Mouse (Mus musculus): Measurements from ENCODE around the gene Arhgap10.

Gene Arhgap10

DNA sequence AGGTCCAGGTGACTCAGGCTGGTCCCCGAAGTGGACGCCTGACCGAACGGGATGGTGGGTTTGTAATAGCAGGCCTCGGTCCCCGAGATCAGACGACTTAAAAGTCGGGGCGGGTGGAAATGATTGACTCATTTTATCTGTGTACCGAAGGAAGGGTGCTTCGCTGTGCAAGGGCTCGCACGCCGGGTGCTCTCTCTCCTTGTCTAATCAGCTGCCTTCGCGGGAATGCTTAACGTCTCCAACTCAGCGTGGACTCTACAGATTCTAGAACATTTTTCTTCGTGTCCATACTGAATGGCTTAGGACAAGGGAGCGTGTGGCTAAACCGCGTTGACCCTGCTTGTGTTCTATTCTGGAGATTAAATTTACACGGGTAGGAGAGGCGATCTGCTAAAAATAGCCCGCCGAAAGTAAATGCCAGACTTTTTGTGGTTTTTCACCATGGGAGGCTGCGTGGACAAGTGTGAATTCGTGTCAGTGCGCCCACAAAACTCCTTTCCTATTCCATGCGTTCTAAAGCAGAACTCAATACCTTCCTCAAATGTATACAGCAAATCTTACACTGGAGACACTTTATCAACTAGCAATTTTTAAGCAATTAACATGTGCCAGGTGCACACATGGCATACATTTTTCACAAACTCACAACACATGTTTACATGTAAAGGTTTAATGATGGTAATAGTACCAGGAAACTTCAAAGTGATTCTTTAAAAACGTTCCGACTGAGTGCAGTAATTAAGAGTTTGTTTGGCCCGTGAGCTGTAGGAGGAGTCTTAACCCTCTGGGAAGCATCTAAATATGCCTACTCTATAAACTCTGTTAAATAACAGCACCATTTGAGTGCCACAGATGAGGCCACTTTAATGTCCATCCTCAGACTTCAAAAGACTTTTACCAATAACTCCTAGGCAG lies 705 bp upstream of the Arhgap10 start:
- no peak for DNase-seq (ENCODE audit: low read depth in 2 of 2, low spot score in 2 of 2)

DNA sequence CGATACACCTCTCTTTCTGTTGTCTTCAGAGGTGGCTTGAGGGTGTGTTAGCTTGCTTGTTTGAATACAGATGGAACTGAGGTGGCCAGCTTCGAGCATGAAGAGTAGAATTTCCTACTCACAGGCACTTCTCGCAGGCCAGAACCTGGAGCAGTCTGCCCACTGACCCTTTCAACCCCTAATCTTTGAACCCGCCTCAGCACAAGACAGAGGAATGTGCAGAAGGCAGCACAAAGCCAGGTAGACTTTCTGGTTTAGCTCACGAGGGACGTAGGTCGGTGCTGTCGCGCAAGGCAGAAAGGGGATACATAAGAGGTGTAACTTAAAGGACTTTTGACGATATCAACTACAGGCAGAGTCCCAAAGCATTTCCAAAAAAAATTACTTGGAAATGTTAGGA lies 908 bp downstream of the Arhgap10 start:
- no peak for DNase-seq (ENCODE audit: low read depth in 2 of 2, low spot score in 2 of 2)

DNA sequence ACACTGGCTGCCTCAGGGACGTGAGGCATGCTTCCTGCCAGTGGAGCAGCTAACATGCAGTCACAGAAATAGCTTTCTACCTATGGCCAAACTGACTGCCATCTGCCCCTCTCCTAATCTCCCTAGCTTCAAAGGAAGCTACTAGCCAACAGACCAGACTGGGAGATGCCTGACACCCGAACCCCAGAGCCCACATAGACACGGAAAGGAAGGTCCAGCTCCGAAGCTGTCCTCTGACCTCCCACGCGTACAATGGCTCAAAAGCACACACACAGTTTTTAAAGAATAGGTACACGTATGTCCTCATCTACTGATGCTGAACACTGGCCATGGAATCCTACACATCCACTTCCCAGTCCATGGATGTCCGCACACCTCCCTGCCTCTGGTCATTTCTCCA lies 2.0 kb downstream of the Arhgap10 start:
- no peak for DNase-seq (ENCODE audit: low read depth in 2 of 2, low spot score in 2 of 2)

DNA sequence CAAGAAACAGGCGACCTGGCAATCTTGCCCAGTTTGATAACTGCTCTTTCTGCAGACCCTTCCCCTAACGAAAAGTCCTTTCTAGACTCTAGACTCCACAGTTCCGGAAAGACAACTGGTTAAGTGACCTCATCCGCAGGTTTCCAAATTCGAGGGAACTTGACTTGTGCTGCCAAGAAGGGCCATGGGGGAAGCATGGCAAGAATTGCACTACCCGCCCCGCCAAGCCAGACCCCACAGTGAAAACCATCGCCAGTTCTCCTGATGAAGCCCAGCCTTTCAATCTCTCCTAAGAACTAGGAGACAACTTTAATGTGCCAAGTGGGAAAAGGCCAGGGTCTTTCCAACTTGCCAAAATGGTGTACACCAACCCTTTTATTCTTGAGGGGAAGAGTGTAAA lies 2.6 kb downstream of the Arhgap10 start:
- DNase-seq (ENCODE audit: low read depth in 2 of 2, low spot score in 2 of 2) = no peak

DNA sequence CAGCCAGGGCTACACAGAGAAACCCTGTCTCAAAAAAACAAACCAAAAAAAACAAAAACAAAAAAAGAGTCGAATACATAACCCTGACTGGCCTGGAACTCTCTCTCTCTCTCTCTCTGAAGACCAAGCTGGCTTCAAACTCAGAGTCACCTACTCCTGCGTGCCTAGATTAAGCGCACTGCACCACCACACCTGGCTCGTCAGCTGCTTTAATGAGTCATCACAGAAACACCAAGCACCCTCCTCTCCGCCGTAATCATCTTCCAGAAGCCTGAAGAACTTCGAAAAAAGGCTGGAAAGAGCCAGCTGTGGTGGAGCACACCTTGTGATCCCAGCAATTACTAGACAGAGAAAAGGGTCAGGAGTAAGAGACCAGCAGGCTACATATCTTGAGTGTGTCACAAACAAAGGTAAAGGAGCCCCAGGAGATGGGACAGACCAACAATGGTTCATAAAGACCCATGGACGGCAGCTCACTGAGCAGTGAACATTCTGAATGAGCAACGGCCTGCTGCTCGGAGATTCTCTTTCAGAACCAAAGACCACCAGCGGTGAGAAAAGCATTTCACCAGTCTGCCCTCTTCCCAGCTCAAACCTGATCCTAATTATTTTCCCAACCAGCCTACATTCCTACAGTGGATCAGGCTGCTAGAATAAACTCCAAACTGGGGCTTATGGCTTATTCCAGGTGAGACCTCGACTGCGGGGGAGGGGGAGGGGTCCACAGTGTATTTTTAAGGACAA lies 5.8 kb downstream of the Arhgap10 start:
- DNase-seq (ENCODE audit: low read depth in 2 of 2, low spot score in 2 of 2) = no peak

DNA sequence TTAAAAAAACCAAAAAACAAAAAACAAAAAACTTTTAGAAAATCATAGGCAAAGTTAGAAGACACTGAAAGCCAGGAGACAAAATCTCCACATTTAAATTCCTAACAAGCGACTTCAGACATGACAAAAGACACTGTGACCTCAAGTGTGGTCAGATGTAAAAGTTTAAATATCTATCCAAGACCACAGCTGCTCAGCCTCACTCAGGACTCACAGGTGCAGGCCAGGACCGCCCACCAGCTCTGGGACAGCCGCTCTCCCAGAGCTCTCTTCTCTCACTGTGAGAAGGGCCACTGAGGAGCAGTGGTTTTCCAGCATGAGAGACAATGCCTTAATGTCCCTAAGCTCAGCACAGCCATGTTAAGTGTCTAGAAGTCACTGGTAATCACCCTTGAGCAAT lies 7.3 kb downstream of the Arhgap10 start:
- DNase-seq (ENCODE audit: low read depth in 2 of 2, low spot score in 2 of 2) = no peak

DNA sequence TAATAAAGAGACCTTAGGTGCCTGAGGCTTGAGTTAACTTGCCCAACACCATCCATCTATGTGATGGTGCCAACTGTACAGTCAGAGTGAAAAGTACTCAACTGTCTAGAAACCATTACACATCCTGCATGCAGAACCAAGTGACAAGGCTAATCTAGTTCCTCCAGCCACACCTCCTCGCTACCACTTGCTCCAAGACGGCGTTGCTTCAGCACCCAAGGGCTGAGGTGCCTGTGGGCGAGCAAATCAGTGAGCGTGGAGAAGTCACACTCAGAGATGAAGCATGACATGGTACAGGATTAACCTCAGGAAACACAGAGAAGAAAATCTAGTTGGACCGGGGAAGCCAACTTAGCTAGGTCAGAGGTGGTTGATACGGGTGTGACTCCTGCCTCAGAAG lies 8.7 kb downstream of the Arhgap10 start:
- DNase-seq (ENCODE audit: low read depth in 2 of 2, low spot score in 2 of 2) = no peak

DNA sequence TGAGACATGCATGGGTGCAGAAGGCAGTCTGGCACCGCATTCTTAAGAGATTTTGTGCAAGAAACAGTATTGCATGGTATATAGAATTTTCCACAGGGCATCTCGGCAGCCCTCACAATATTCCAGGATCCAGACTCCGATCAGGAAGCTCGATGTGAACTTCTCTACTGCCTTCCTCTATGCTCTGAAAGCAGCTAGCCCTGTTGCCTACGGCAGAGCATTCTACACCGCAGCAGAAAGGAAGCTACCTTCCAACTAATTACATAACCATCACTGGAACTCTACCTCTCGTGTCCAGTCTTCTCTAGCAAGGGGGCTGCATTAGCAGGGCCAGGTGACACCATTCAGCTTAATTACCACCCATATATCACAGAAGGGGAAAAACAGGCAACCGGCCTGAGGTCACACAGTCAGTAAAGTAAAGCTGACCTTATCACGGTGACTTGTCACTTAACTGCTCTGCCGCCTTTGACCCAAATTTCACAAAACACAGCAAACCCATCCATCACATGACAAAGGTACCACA lies 10.2 kb downstream of the Arhgap10 start:
- DNase-seq (ENCODE audit: low read depth in 2 of 2, low spot score in 2 of 2) = no peak

DNA sequence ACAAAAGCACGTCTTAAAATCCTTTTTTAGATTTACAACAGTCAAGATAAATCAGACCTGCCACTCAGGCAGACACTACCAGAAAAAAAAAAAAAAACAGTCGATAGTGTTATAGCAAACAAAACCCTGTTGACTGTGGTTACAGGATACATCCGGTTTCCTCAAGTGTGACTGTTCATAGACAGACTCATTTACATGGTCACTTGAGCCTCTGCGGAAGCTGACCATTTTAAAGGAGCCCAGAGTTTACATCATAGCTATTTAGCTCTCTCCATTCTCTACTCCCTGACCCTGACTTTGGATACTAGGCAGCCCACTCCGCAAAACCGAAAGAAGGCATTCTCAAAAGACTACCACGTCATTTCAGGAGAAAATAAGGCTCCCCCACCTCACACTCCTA lies 11.2 kb downstream of the Arhgap10 start:
- no peak for DNase-seq (ENCODE audit: low read depth in 2 of 2, low spot score in 2 of 2)

DNA sequence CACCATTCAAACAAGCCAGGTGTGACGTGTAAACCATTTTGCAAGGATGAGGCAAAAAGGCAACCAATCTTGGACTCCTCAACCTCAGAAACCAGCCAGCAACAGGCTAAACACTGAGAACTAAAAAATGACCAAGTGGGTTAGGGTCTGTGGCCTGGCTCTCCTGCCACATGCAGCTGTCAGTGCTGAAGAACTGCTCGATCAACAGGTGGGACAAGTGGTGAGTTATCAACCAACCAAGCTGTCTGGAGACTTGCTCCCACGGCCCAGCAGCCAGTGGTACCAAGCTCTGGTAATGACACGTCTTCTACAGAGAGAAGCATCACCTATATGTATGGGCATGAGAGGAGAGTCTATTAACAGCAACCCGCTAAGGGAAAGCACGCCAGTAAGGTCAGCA lies 15.2 kb downstream of the Arhgap10 start:
- DNase-seq (ENCODE audit: low read depth in 2 of 2, low spot score in 2 of 2) = no peak

DNA sequence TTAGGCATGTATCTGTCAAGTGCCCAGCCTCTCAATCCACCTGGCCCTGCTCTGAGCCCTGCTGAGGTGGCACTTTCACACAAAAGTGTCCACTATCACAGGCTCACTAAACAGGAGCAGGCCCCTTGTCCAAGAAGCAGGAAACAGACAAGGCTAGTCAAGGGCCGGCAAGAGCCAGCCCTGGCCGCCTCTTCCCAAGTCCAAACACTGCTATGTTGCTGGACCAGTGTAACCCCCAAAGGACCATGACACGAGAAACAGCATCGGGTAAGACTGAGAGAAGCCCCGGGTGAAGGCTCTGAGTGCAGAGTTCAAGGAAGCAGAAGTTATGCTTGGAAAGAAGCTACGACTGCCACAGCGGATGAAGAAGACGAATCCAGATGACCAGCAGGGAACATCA lies 16.6 kb downstream of the Arhgap10 start:
- no peak for DNase-seq (ENCODE audit: low read depth in 2 of 2, low spot score in 2 of 2)

DNA sequence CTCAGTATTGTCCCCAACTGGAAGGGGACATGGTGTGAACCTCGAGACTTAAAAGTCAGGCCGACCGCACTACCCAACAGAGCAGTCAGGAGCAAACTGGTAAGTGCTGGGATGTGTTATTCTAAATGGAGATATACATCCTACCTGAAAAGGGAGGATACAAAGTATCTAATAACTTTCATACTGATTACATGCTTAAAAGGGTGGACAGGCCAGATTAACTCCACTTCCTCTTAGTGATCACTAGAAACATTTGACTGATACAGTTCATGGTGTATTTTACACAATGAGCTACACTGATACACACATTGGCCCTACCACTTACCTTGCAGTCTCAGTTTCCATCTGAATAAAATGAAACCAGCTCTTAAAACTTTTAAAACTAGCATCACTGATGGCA lies 17.5 kb downstream of the Arhgap10 start:
- DNase-seq (ENCODE audit: low read depth in 2 of 2, low spot score in 2 of 2) = no peak

DNA sequence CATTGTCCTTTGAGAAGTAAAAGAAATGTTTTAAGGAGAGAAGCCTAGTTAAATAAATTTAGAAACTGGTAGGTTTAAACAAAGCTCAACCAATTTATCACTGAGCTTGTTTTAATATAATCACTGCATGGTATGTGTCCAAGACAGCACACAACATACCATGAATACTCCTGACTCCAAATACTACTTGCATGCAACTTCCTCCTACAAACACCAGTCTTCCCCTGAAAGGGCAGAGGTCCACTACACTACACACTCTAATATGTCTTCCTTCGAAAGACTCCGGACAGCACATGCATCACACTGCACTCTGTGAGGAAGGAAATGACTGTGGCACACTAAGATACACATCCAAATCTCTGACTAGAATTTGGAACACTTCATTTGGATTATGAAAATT lies 20.3 kb downstream of the Arhgap10 start:
- no peak for DNase-seq (ENCODE audit: low read depth in 2 of 2, low spot score in 2 of 2)

DNA sequence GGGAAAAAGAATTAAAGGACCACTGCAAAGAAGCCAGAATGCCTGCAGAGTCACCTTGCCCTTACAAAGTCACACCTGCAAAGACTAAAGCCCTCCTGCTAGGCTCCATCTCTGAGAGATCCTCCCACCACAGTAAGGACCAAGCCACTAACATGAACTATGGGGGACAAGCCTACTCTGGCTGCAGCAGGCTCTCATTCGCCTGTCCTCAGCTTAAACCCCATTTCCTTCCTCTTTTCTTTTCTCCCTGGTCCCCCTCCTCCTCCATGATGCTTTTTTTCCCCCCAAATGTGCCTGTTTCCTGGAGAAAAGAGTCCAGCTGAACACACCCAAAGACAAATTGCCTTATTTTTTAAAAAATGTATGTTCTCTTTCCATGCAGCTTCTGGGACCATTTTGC lies 21.5 kb downstream of the Arhgap10 start:
- DNase-seq (ENCODE audit: low read depth in 2 of 2, low spot score in 2 of 2) = no peak

DNA sequence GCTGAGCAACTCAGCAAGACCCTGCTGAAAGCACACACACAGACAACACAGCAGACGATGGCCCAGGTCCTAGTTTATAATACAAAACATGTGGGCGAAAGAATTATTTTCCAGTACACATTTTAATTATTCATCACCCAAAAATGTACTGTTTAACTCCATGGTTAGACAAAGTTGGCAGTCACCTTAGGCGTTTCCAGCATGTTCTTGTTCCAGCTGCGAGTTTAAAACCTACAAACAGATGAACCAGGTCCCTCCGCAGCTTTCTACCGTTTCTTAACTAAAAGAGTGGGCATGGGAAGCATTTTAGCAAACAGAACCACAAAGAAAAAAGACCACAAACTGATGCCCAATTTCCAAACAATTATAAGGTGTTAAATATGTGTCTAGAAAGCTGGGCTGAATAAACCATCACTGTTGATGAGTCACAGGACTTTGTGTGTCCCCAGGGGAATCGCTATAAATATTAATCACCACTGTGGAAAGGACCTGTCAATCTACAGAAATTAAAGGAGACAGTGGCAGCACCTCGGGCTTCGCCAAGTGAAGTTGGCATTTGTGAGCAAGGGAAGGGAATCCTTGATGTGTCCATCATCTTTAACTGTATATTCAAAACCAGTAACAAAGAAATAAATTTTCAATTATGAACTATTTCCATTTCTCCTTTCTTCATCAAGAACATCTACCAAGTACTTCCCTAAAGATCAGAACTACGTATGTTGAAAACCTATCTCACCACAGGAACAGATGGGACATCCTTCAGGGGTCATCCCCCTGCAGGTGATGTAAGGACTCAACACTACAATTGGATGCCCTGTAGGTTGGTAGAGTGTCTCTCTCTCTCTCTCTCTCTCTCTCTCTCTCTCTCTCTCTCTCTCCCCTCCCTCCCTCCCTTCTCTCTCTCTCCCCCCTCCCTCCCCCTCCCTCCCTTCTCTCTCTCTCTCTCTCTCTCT lies 23.1 kb downstream of the Arhgap10 start:
- no peak for DNase-seq (ENCODE audit: low read depth in 2 of 2, low spot score in 2 of 2)

DNA sequence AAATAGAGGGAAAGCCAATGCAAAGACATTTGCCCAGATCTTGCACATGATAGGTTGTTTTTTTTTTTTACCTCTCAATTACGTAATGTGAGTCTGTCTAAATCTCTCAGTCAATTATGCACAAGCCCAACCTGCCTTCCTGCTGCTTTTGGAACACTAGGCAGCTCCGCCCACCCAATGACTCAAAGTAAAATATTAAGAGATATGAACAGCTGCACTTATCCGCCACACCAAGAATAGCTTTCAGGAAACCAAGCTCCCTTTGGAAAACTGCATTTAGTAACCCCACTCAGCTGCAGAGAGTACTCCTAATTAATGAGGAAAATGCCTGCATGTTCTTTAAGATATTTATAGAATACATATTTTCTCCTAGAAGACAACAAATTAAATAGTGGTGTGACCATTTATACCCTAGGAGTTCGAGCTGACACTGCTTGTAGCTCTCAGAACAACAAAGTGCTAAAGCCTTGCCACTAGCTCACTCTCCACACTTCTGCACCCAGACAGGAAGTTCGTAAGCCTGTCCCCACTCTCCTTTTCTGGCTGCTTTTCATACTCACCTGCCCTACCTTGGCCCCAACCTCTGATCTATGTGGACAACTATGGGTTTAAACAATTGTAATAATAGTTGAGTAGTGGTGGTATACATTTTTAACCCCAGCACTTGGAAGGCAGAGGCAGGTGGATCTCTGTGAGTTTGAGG lies 25.2 kb downstream of the Arhgap10 start:
- DNase-seq (ENCODE audit: low read depth in 2 of 2, low spot score in 2 of 2) = no peak

DNA sequence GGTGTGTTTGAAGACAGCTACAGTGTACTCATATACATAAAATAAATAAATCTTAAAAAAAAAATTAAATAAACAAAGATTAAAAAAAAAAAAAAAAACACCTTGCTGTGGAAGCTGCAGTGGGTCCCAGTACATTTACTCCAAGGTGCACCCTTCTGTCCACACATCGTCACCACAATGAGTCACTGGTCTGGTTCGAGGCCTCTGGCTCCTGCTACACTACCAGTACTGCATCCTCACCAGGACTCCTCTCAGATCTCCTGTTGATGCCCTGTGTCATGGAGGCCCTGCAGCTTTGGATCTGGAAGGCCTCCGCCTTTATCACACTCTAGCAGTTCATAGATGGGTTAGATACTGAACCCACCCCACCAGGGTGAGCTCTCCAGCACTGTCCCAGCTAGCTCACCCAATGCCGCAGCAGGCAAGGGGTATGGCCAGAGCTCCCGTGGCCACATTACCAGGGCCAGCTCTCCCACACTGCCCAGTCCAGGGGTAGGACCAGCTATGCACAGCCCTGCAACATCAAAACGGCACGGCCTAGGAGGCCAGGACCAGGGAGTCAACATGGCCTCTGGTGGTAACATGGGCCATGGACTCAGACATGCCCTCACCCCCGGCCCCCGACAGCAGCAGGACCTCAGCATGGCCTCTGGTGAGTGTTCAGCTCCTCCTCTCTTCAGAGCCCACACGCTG lies 26.4 kb downstream of the Arhgap10 start:
- no peak for DNase-seq (ENCODE audit: low read depth in 2 of 2, low spot score in 2 of 2)

DNA sequence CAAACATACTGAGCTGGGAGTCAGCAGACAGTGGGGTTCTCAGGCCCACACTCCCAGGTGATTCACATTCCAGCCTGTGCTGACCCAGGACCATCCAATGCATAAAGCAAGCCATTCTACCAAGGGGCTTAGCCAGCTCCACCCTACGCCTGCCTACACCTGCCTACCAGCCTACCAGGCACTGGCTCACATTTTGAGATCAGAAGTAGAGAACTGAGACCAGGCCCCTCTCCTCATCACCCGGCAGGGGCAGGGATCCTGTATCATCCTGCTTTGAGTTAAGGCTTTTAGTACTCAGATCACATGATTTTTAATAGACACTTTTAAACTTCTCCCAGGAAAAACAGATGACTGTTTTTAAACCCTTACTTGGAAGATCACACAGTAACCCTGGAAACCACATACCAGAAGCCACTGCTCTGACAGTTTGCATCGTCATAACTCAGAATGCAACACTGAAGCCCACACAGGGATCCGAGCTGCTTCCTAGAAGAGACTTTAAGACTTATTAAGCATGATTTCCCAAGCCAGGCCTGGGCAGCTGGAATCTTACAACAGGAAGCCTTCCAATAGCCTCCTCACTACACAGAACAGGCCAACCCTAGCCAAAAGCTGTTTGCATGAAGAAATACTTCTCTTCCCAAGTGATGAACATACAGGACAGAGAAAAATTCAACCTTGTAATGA lies 27.5 kb downstream of the Arhgap10 start:
- DNase-seq (ENCODE audit: low read depth in 2 of 2, low spot score in 2 of 2) = no peak

DNA sequence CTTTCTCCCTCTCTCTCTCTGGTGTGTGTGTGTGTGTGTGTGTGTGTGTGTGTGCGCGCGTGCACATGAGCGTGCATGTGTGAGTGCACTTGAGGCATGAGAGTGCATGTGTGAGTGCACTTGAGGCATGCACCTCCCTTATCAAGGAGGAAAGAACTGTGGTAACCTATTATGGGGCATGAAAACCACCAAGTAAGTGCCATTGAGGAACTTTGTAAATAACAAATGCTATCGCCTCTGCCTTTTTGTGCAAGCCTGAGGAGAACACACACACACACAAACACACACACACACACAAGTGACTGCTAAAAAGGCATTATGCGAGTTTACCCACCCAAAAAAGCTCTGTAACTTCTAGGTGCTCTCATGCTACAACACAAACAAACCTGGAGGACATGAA lies 28.5 kb downstream of the Arhgap10 start:
- DNase-seq (ENCODE audit: low read depth in 2 of 2, low spot score in 2 of 2) = no peak
